Mouse (Mus musculus) heart, embryonic 14.5 days (tissue): Measurements from ENCODE around the gene Unc13d. TPM values are rescaled to one million over a fixed set of nuclear protein-coding genes. Genes with fewer than 3 reads are reported as not detected.
"Not testable (repeated sequence)": the region's sequence is repeated elsewhere in the genome, so short reads cannot be mapped to it uniquely, and the experiment has no call there.

Experiments
- ATAC-seq: fragments of 200-750 bp; cut with Nextera tagmentation; 2 replicates; pipeline ENCODE4 v1.8.0; 2017; ENCODE audit warnings: low read depth, moderate TSS enrichment; ENCODE audit not compliant: insufficient number of reproducible peaks, insufficient read depth, low FRiP score
- H3K27ac ChIP-seq, 2 experiments: fragments of 200-500 bp in 1 of 2; fragments of 300-500 bp in 1 of 2; sonication (generic) in 1 of 2; replicated peaks in 1 of 2; 2 replicates each; pipeline ENCODE4 v1.5.1; 2012 to 2014; ENCODE audit warnings: low read depth in 2 of 2, low read length in 2 of 2, control low read depth in 1 of 2, mild to moderate bottlenecking in 1 of 2, mixed read lengths in 1 of 2; ENCODE audit not compliant: control insufficient read depth in 1 of 2, insufficient read depth in 1 of 2
- H3K27me3 ChIP-seq: fragments of 300-500 bp; sonication (generic); 2 replicates; pipeline ENCODE4 v1.6.1; 2014; ENCODE audit warnings: mild to moderate bottlenecking, low read length, control low read depth; ENCODE audit not compliant: control insufficient read depth, insufficient read depth
- H3K36me3 ChIP-seq: fragments of 300-500 bp; sonication (generic); 2 replicates; pipeline ENCODE4 v1.6.1; 2014; ENCODE audit warnings: mild to moderate bottlenecking, control low read depth, low read length, mixed read lengths; ENCODE audit not compliant: control insufficient read depth, insufficient read depth
- H3K4me1 ChIP-seq, 2 experiments: fragments of 200-500 bp in 1 of 2; fragments of 300-500 bp in 1 of 2; sonication (generic) in 1 of 2; 2 replicates each; pipeline ENCODE4 v1.6.1; 2012 to 2014; ENCODE audit warnings: low read length in 2 of 2, control low read depth in 1 of 2, mixed read lengths in 1 of 2; ENCODE audit not compliant: control insufficient read depth in 2 of 2, insufficient read depth in 2 of 2
- H3K4me2 ChIP-seq: fragments of 300-500 bp; sonication (generic); 2 replicates; pipeline ENCODE4 v1.6.1; 2014; ENCODE audit warnings: mild to moderate bottlenecking, low read length
- H3K4me3 ChIP-seq, 2 experiments: fragments of 200-500 bp in 1 of 2; fragments of 300-500 bp in 1 of 2; sonication (generic) in 1 of 2; 2 replicates each; pipeline ENCODE4 v1.5.1; 2012 to 2014; ENCODE audit warnings: low read length in 2 of 2, mild to moderate bottlenecking in 2 of 2, control low read depth in 1 of 2, low read depth in 1 of 2, moderate library complexity in 1 of 2; ENCODE audit not compliant: control insufficient read depth in 1 of 2, insufficient read depth in 1 of 2
- H3K9ac ChIP-seq: fragments of 300-500 bp; sonication (generic); 2 replicates; pipeline ENCODE4 v1.6.1; 2014; ENCODE audit warnings: mild to moderate bottlenecking, low read length
- H3K9me3 ChIP-seq: fragments of 300-500 bp; sonication (generic); 2 replicates; pipeline ENCODE4 v1.6.1; 2016; ENCODE audit warnings: low read length, control low read depth; ENCODE audit not compliant: control insufficient read depth
- WGBS: fragments of 180-500 bp; shearing (Covaris S2); extraction: QIAGEN DNeasy Blood & Tissue Kit; methylation state at CpG from one replicate; pipeline ENCODE4 v1.1.7; 2014; 5-methylcytosine and 5-hydroxymethylcytosine counted together
- polyA plus RNA-seq: library from polyadenylated mRNA; unstranded; fragments of >200 nt; fragmentation: Nextera tagmentation; extraction: Ambion mirVana; gene quantifications from 2 replicates; pipeline ENCODE4 v1.2.1, GENCODE M21; 2014

Unc13d gene
- polyA plus RNA-seq, 1 experiment from 2014 or later: 0.69 TPM

DNA sequence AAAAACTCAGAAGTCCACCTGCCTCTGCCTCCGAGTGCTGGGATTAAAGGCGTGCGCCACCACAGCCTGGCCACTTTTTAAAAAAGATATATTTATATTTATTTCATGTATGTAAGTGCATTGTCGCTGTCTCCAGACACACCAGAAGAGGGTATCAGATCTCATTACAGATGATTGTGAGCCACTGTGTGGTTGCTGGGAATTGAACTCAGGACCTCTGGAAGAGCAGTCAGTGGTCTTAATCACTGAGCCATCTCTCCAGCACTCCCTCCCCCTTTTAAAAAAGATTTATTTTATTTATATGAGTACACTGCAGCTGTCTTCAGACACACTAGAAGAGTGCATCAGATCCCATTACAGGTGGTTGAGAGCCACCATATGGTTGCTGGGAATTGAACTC is 58.9 kb downstream of the Unc13d start:
- 90% methylated on average over 4 of the region's 4 CpGs for WGBS
- not testable (repeated sequence) for H3K9me3 ChIP-seq

DNA sequence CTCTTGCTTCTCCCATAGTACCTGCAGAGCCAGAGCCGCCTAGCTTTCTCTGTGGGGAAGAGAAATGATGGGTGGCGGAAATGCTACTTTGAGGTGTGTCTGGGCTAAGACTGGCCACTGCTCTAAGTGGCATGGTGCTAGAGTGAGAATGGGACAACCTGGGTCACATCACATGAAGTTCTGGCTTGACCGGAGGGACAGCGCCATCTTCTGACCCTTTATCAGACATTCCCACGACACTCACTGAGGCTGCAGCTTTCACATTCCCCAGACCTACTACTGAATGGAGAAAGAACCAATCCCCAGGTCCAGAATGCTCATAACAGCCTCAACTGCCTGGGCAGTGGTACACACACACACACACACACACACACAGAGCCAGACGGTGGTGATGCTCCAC is 59.7 kb downstream of the Unc13d start:
- no peak overlapping the region for H3K4me3 ChIP-seq

More for the DNA sequence above, 58.9 kb downstream of the Unc13d start:
- not testable (repeated sequence) for H3K27me3 ChIP-seq, H3K9ac ChIP-seq, ATAC-seq, H3K4me3 ChIP-seq, H3K4me2 ChIP-seq, H3K27ac ChIP-seq
- peaks cover 23% of the 10 kb centered on the region for H3K36me3 ChIP-seq
- 0 out of 4 replicates have a peak, but pooled peaks cover 0 to 12% of the 10 kb centered on the region in 2 experiments for H3K4me1 ChIP-seq

DNA sequence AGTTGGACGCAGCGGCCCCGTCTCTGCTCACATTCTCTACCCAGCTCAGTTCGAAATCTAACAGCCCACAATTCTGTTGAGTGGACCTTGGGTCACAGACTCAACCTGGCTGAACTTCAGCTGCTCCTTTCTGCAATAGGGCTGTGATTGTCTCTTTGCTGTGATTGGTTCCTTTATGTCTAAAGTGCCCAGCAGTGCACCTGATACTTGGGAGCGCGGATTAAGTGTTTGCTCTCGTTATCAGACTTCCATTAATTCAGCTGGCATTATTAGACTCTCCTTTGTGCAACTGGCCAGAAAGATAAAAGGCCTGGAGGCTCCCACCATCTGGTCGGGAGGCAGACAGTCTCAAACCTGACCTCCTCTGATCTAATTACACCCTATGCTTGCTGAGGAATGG is 62.9 kb downstream of the Unc13d start:
- 59% methylated on average over 8 of the region's 8 CpGs for WGBS
- H3K4me1 ChIP-seq: peaks cover 7 to 9% of the 10 kb centered on the region in 2 experiments
- no peak overlapping the region; a peak in 1 of 4 replicates for H3K27ac ChIP-seq
- H3K4me3 ChIP-seq: no peak overlapping the region
- ATAC-seq: no peak
- no peaks in the 10 kb centered on the region for H3K27me3 ChIP-seq
- peaks cover 10% of the 10 kb centered on the region for H3K36me3 ChIP-seq
- no peak overlapping the region for H3K9ac ChIP-seq
- no peaks in the 10 kb centered on the region for H3K9me3 ChIP-seq
- H3K4me2 ChIP-seq: no peak overlapping the region

More for the DNA sequence above, 59.7 kb downstream of the Unc13d start:
- 20% methylated on average over 6 of the region's 6 CpGs for WGBS
- no peaks in the 10 kb centered on the region for H3K27me3 ChIP-seq
- no peak overlapping the region for H3K27ac ChIP-seq
- H3K36me3 ChIP-seq: peaks cover 19% of the 10 kb centered on the region
- H3K4me1 ChIP-seq: peaks cover under 1 to 12% of the 10 kb centered on the region in 2 experiments; a peak in 2 of 4 replicates
- no peak overlapping the region for H3K4me2 ChIP-seq
- no peak for ATAC-seq
- H3K9me3 ChIP-seq: no peaks in the 10 kb centered on the region
- no peak overlapping the region for H3K9ac ChIP-seq

DNA sequence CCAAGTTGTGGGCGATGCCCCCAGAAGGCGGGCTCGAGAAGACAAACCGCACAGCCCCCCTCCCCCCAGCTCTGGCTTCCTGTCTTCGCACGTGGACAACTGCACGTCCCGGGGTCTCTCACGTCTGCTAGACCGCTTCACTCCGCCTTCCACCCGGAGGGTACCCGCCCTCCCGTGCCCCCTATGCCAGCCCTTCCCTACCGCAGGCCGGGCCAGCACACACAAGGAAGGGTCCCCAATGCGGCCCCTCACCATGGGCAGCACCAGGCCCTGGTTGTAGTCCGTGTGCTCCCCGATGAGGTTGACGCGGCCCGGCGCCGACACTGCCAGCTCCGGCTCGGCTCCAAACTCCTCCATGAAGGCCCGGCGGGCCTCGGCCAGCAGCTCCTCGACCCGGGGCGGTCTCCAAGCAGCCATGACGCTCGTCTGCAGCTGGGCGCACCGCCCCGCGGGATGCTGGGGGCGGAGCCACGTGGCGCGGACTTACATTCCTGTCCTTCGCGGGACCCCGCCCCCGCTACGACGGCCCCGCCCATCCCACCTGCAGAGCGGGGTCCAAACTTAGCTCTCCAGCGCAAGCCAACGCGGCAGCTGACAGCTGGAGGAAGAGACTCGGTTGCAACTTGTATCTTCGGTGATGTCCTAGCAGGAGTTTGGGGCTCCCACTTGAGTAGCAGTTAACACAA is 65.4 kb downstream of the Unc13d start, which contains the start of gene Galk1:
Galk1 (minus strand) TSS at position 458 of the 686 bp plus-strand sequence.
- ATAC-seq: peak; percentile 88
- H3K9ac ChIP-seq: peak within 1 kb of the TSS; percentile 73
- peak within 1 kb of the TSS; percentile 52 to 68 for H3K4me3 ChIP-seq
- under 1% methylated on average over 54 of the region's 55 CpGs for WGBS
- H3K4me1 ChIP-seq: peaks cover 7 to 9% of the 10 kb centered on the region in 2 experiments
- H3K27ac ChIP-seq: peak within 1 kb of the TSS; percentile 75 to 79
- no peaks in the 10 kb centered on the region for H3K9me3 ChIP-seq
- no peaks in the 10 kb centered on the region for H3K27me3 ChIP-seq
- H3K4me2 ChIP-seq: peak within 1 kb of the TSS; percentile 68
- peaks cover 34% of the 10 kb centered on the region for H3K36me3 ChIP-seq

Other genes with a start within 250 kb of the Unc13d start
- 0.09 and 0.22 TPM in 2 replicates for gene Myo15b, start 219.6 kb downstream of the Unc13d start, polyA plus RNA-seq
- gene Smim5, start 178.0 kb downstream of the Unc13d start, polyA plus RNA-seq: 48.5 and 51.5 TPM in 2 replicates
- gene Smim6, start 165.9 kb downstream of the Unc13d start, polyA plus RNA-seq: 1.0 and 2.1 TPM in 2 replicates
- gene Sap30bp, start 144.7 kb downstream of the Unc13d start, polyA plus RNA-seq: 20.1 and 22.9 TPM in 2 replicates
- gene Recql5, start 144.5 kb downstream of the Unc13d start, polyA plus RNA-seq: 8.2 and 9.6 TPM in 2 replicates
- gene Itgb4, start 103.3 kb downstream of the Unc13d start, polyA plus RNA-seq: 0.84 and 0.93 TPM in 2 replicates
- 126 and 128 TPM in 2 replicates for gene Galk1, start 65.2 kb downstream of the Unc13d start, polyA plus RNA-seq
- gene H3f3b, start 50.0 kb downstream of the Unc13d start, polyA plus RNA-seq: 649 and 684 TPM in 2 replicates
- 19.3 and 20.9 TPM in 2 replicates for gene Unk, start 47.6 kb downstream of the Unc13d start, polyA plus RNA-seq
- 139 and 141 TPM in 2 replicates for gene Wbp2, start 9.0 kb upstream of the Unc13d start, polyA plus RNA-seq
- gene Trim47, start 49.2 kb upstream of the Unc13d start, polyA plus RNA-seq: 63.3 and 66.1 TPM in 2 replicates
- gene Trim65, start 53.2 kb upstream of the Unc13d start, polyA plus RNA-seq: 3.8 and 4.8 TPM in 2 replicates
- 92.3 and 96.6 TPM in 2 replicates for gene Mrpl38, start 60.9 kb upstream of the Unc13d start, polyA plus RNA-seq
- gene Fbf1, start 90.2 kb upstream of the Unc13d start, polyA plus RNA-seq: 13.6 and 14.9 TPM in 2 replicates
- 85.1 and 89.4 TPM in 2 replicates for gene Ten1, start 120.9 kb upstream of the Unc13d start, polyA plus RNA-seq
- gene Acox1, start 121.1 kb upstream of the Unc13d start, polyA plus RNA-seq: 36.8 and 39.6 TPM in 2 replicates
- 0.58 and 0.63 TPM in 2 replicates for gene Evpl, start 160.1 kb upstream of the Unc13d start, polyA plus RNA-seq
- gene Srp68, start 196.3 kb upstream of the Unc13d start, polyA plus RNA-seq: 55.5 and 57.7 TPM in 2 replicates
- gene Galr2, start 203.0 kb upstream of the Unc13d start, polyA plus RNA-seq: not detected in 2 replicates
- gene Exoc7, start 229.3 kb upstream of the Unc13d start, polyA plus RNA-seq: 51.1 and 57.8 TPM in 2 replicates